Mouse (Mus musculus): ENCODE measurements around the gene Fam216a.

Fam216a gene

GRCm38 (mm10) chr5:122314966-122315667 is 57.0 kb downstream of the Fam216a start:
- TF ChIP-seq GATA4 (IDR thresholded peaks at IDR 0.05; ENCODE audit: insufficient replicate concordance, low read length), result peak; percentile 61; the same call in 1 of the 2 replicates

All from liver, adult (tissue).